Mouse (Mus musculus) CH12.LX (cell line): Measurements from ENCODE around the gene Cish.
"Not testable (repeated sequence)": the region's sequence is repeated elsewhere in the genome, so short reads cannot be mapped to it uniquely, and the experiment has no call there.

ENCODE experiments used
- ETS1 ChIP-seq: conservative IDR thresholded peaks from 2 replicates; pipeline ENCODE4 v1.6.1; 2012; ENCODE audit warnings: low read depth, mild to moderate bottlenecking, inconsistent platforms, low read length, improper control_type of control experiment, moderate library complexity
- MAX ChIP-seq: IDR thresholded peaks from 2 replicates; pipeline ENCODE4 v1.6.1; 2011; ENCODE audit warnings: low read length, improper control_type of control experiment
- NRF1 ChIP-seq: IDR thresholded peaks from 2 replicates; pipeline ENCODE4 v1.6.1; 2014; ENCODE audit warnings: low read depth, mild to moderate bottlenecking, inconsistent platforms, low read length, improper control_type of control experiment, moderate library complexity
- POLR2A ChIP-seq: IDR thresholded peaks from 2 replicates; pipeline ENCODE4 v1.6.1; 2011; ENCODE audit warnings: low read depth, mild to moderate bottlenecking, improper control_type of control experiment, low read length
- RCOR1 ChIP-seq: conservative IDR thresholded peaks from 2 replicates; pipeline ENCODE4 v1.6.1; 2012; ENCODE audit warnings: low read depth, mild to moderate bottlenecking, inconsistent platforms, low read length, improper control_type of control experiment

- TF ChIP-seq ETS1, RCOR1, POLR2A, MAX, NRF1: not testable (repeated sequence)
Observed at GRCm38 (mm10) chr9:107306673-107307072, 10.8 kb downstream of the Cish start.
